Mouse (Mus musculus) cerebellum, adult 11 months (tissue): Measurements from ENCODE around the gene Slc2a3.
"Not testable (repeated sequence)": the region's sequence is repeated elsewhere in the genome, so short reads cannot be mapped to it uniquely, and the experiment has no call there.

Experiments
- DNase-seq: peaks from one replicate; pipeline ENCODE4 v3.0.0; 2022

Slc2a3 gene

DNA sequence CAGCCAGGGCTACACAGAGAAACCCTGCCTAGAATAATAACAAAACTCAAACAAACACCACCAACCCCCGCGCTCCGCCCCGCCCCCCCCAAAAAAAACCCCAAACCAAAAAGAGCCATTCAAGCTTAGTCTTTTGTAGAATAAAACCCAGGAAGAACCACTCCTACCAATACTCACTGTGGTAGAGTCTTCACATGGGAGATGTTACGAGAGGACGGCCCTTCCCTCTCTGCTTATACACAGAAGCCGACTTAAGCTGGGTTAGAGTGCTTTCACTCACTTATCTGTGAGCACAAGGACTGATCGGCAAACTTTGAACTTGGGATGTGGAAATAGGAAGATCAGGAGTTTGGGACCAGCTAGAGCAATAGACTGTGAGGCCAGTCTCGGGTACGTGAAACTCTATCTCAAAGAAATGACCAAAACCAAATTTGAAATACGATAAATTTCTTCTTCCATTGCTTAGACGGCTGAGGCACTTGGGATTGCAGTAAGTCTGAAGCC, 95.1 kb downstream of the Slc2a3 start:
- DNase-seq: no peak

DNA sequence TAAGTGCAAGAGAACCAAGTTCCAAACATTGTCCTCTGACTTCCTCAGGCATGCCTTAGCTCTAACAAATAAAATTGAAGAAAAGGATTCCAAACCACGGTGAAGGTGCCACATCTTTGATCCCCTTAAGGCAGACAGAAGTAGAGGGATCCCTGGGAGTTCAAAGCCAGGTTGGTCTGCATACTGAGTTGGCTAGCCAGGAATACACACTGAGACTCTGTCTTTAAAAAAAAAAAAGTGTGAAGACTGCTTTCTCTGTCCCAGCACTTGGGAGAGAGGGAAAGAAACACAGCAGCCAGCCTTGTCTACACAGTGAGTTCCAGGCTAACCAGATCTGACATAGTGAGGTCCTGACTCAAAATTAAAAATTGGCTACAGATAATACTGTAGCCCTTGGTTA, 97.7 kb downstream of the Slc2a3 start:
- no peak for DNase-seq

DNA sequence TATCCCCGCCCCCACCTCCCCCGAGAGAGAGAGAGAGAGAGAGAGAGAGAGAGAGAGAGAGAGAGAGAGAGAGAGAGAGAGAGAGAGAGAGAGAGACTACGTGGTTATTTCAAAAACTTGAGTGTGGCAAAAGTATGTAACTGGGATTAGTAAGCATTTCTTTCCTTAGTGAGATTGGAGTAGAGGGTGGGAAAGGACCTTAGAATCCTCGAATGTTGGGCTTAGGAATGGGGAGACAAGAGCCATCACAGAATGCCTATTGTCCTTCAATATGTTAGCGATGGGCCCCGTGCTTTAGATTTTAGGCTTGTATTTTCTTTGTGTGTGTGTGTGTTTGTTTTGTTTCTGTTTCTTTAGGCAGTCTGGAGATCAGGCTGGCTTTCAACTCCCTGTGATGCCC, 98.2 kb downstream of the Slc2a3 start:
- DNase-seq: no peak

DNA sequence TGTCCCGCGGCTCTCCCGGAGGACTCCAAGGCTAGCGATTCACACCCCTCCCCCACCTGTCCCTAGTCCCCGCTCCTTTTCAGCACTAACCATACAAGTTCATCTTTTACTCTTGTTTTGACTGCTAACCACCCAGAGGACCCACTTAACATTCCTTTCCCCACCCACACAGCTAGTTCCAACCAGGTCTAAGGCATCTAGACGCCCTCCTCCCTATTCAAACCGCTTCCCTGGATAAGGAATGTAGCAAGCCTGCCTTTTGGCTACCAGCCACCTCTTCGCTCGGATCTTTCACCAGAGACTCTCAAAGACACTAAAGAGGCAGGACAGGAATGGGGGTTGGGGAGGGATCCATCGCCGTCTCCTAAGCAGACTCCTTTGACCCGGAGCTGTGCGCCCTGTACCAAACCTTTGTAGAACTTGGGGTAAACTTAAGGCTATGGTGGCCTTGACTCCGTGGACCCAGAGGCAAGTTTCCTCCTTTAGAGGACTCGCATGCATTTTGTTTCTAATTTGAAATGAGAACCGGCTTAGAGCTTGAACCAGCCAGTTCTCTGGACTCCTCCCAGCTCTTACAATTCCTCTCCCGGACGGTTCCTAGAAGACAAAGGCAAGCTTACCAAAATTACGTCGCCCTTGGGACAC, 98.8 kb downstream of the Slc2a3 start:
- no peak for DNase-seq

DNA sequence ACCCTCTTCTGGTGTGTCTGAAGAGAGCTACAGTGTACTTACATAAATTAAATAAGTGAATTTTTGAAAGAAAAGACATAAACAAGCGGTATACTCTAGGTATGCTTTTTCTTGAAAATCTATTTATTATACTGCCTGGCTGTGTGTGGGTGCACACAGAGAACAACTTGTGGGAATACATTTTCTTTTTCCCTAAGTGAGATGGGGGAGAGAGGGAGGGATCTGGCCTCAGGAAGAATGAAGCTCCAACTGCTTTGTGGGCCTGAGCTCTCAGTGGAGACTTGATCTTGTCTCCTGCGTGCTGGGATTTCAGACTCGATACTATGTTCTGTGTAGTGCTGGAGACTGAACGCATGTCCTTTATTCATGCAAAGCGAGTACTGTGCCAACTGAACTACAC, 99.6 kb downstream of the Slc2a3 start:
- DNase-seq: no peak

DNA sequence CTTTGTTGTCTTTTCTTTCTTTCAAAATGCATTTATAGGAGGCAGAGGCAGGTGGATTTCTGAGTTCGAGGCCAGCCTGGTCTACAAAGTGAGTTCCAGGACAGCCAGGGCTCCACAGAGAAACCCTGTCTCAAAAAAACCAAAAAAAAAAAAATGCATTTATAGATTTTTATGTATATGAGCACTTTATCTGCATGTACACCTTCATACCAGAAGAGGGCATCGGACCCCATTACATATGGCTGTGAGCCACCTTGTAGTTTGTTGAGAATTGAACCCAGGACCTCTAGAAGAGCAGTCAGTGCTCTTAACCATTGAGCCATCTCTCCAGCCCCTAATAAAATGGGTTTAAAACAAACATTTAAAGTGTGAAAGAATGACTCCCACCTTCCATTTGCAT, 101.8 kb downstream of the Slc2a3 start:
- DNase-seq: not testable (repeated sequence)

DNA sequence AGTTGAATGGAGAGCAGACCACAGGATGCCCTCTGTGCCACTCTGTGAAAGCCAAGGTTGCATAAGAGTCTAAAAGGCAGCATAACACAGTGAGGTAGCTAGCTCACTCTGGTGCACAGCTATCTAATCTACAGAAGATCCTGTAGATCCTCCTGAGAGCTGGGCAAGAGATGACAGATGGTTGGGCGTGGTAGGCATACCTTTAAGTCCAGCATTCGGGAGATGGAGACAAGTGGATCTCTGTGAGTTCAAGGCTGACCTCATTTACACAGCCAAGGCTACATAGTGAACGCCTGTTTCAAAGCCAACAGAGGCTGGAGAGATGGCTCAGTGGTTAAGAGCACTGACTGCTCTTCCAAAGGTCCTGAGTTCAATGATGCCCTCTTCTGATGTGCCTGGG, 106.0 kb downstream of the Slc2a3 start:
- no peak for DNase-seq

DNA sequence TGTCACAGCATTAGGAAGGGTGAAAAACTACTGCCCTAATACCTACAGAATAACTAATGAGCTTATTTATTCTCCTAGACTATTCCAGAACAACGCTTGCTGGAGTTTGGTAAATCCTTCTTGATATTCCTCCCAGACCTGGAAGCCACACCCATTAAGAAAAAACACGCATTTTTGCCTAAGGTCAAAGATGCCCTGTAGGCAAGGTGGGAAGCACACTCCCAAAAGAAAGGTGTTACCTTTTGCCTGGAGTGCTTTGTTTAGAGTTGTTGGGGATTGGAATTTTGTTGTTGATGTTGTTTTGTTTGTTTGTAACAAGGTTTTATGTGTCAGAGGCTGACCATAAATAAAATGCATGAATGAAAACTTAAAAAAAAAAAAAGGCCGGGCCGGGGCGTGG, 111.4 kb downstream of the Slc2a3 start:
- no peak for DNase-seq

DNA sequence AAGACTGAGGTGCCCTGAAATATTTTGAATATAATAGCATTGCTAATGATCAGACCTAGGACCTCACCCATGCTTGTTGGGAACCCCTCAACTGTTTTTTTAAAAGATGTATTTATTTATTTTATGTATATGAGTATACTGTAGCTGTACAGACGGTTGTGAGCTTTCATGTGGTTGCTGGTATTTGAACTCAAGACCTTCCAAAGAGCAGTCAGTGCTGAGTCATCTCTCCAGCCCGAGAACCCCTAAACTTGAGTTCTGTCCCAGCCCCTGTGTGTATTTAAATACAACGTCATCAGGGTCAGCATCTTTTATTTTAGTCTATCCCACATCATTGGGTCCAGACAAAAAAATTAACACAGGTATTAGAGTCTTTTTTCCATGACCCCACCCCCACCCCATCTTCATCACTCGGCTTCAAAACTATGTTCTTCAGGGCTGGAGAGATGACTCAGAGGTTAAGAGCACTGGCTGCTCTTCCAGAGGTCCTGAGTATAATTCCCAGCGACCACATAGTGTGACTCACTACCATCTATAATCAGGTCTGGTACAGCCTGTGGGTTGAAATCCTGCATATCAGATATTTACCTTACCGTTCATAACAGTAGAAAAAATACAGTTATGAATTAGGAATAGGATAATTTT, 111.9 kb downstream of the Slc2a3 start:
- no peak for DNase-seq

DNA sequence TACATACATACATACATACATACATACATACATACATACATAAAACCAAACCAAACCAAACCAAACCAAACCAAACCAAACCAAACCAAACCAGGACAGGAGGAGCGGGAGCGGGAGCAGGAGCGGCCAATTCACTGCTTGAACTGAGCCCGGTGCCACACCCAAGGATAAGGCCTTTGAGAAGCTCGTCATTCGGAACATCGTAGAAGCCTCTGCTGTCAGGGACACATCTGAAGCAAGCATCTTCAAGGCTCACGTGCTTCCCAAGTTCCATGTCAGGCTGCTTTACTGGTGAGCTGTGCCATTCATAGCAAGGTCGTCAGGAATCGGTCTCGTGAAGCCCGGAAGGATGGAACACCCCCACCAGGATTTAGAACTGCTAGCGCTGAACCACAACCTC, 114.7 kb downstream of the Slc2a3 start:
- no peak for DNase-seq

DNA sequence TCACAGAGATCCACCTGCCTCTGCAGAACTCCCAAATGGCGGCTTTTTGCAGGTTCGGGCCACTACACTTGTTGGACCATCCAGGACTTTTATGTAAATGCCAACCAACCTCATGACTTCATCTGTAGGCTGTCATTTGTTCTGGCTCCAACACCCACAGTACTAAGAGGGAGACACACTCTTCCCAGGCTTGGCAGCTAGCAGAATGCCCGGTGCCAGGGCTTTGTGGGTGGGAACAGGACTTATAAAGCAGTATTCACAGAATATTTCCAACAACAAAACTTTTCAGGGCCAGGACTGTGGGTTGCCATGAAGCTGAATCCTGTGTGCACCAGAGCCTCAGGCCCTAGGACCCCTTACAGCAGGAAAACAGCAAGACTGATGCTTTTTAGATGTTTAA, 118.8 kb downstream of the Slc2a3 start:
- no peak for DNase-seq
